Mouse (Mus musculus): ENCODE results near the gene Brd2. TPM values are rescaled to one million over a fixed set of nuclear protein-coding genes. Genes with fewer than 3 reads are reported as not detected.

Brd2 gene
- polyA plus RNA-seq, 2 experiments from 2014 or later: 99.8 to 116 TPM

- peak; percentile 80 for ATAC-seq
Measured at GRCm38 (mm10) chr17:34079621-34080020, 42.8 kb downstream of the Brd2 start.

- ATAC-seq: no peak
Measured at GRCm38 (mm10) chr17:34079002-34079401, 43.4 kb downstream of the Brd2 start.

GRCm38 (mm10) chr17:34078148-34078547 is 44.3 kb downstream of the Brd2 start:
- no peak for ATAC-seq

- ATAC-seq: peak; percentile 29
Measured at GRCm38 (mm10) chr17:34077549-34077948, 44.9 kb downstream of the Brd2 start.

- ATAC-seq: no peak
Measured at GRCm38 (mm10) chr17:34075271-34075670, 47.2 kb downstream of the Brd2 start.

- ATAC-seq: no peak
Measured at GRCm38 (mm10) chr17:34072091-34072490, 50.3 kb downstream of the Brd2 start.

- no peak for ATAC-seq
Measured at GRCm38 (mm10) chr17:34068864-34069263, 53.6 kb downstream of the Brd2 start.

Other genes starting within 250 kb of the Brd2 start
- gene Gm7029, start 248.8 kb downstream of the Brd2 start, polyA plus RNA-seq (2017; shearing (Covaris generic)): not detected
- gene Kifc1, start 232.0 kb downstream of the Brd2 start, polyA plus RNA-seq (2017; shearing (Covaris generic)): 1 to 10 TPM; 1.5 to 2.5 TPM
- gene Platr17, start 217.5 kb downstream of the Brd2 start, polyA plus RNA-seq (2017; shearing (Covaris generic)): 10 to 100 TPM in 1 of 2 experiments, 1 to 10 TPM in 1; 6.5 to 15.4 TPM
- gene Daxx, start 213.2 kb downstream of the Brd2 start, polyA plus RNA-seq (2017; shearing (Covaris generic)): 100 to 1,000 TPM in 1 of 2 experiments, 10 to 100 TPM in 1; 97.4 to 149 TPM
- gene Tapbp, start 206.7 kb downstream of the Brd2 start, polyA plus RNA-seq (2017; shearing (Covaris generic)): 100 to 1,000 TPM; 299 to 436 TPM
- gene Zbtb22, start 206.7 kb downstream of the Brd2 start, polyA plus RNA-seq (2017; shearing (Covaris generic)): 1 to 10 TPM; 4.1 to 4.7 TPM
- gene Rgl2, start 193.1 kb downstream of the Brd2 start, polyA plus RNA-seq (2017; shearing (Covaris generic)): 10 to 100 TPM; 26.5 to 34.3 TPM
- 100 to 1,000 TPM; 113 to 146 TPM for gene Pfdn6, start 182.3 kb downstream of the Brd2 start, polyA plus RNA-seq (2017; shearing (Covaris generic))
- gene Wdr46, start 182.0 kb downstream of the Brd2 start, polyA plus RNA-seq (2017; shearing (Covaris generic)): 10 to 100 TPM; 11.8 to 16.6 TPM
- gene B3galt4, start 171.1 kb downstream of the Brd2 start, polyA plus RNA-seq (2017; shearing (Covaris generic)): 10 to 100 TPM; 18.7 to 19.0 TPM
- gene Vps52, start 166.8 kb downstream of the Brd2 start, polyA plus RNA-seq (2017; shearing (Covaris generic)): 10 to 100 TPM; 25.1 to 28.2 TPM
- gene Rps18, start 166.6 kb downstream of the Brd2 start, polyA plus RNA-seq (2017; shearing (Covaris generic)): 1,000 to 10,000 TPM; 6,680 to 7,218 TPM
- gene H2-K1, start 122.3 kb downstream of the Brd2 start, polyA plus RNA-seq (2017; shearing (Covaris generic)): 1,000 to 10,000 TPM; 4,668 to 6,585 TPM
- gene Ring1, start 98.0 kb downstream of the Brd2 start, polyA plus RNA-seq (2017; shearing (Covaris generic)): 1 to 10 TPM; 2.2 to 3.4 TPM
- gene H2-Ke6, start 94.6 kb downstream of the Brd2 start, polyA plus RNA-seq (2017; shearing (Covaris generic)): 10 to 100 TPM; 29.3 to 35.2 TPM
- 10 to 100 TPM; 34.6 to 49.4 TPM for gene Slc39a7, start 91.0 kb downstream of the Brd2 start, polyA plus RNA-seq (2017; shearing (Covaris generic))
- gene Rxrb, start 90.8 kb downstream of the Brd2 start, polyA plus RNA-seq (2017; shearing (Covaris generic)): 1 to 10 TPM; 7.2 to 9.0 TPM
- under 1 TPM; 0.07 to 0.20 TPM for gene Col11a2, start 83.2 kb downstream of the Brd2 start, polyA plus RNA-seq (2017; shearing (Covaris generic))
- 10 to 100 TPM; 42.9 to 45.4 TPM for gene H2-Oa, start 30.3 kb downstream of the Brd2 start, polyA plus RNA-seq (2017; shearing (Covaris generic))
- gene H2-DMa, start 3.1 kb downstream of the Brd2 start, polyA plus RNA-seq (2017; shearing (Covaris generic)): 100 to 1,000 TPM; 152 to 211 TPM
- gene H2-DMb2, start 20.7 kb upstream of the Brd2 start, polyA plus RNA-seq (2017; shearing (Covaris generic)): 10 to 100 TPM in 1 of 2 experiments, 1 to 10 TPM in 1; 4.8 to 19.7 TPM
- 1 to 10 TPM; 1.9 to 3.7 TPM for gene H2-DMb1, start 30.4 kb upstream of the Brd2 start, polyA plus RNA-seq (2017; shearing (Covaris generic))
- 100 to 1,000 TPM; 134 to 207 TPM for gene Tap1, start 64.9 kb upstream of the Brd2 start, polyA plus RNA-seq (2017; shearing (Covaris generic))
- gene Psmb9, start 65.1 kb upstream of the Brd2 start, polyA plus RNA-seq (2017; shearing (Covaris generic)): 100 to 1,000 TPM; 320 to 348 TPM
- gene Psmb8, start 75.1 kb upstream of the Brd2 start, polyA plus RNA-seq (2017; shearing (Covaris generic)): 1,000 to 10,000 TPM in 1 of 2 experiments, 100 to 1,000 TPM in 1; 892 to 1,228 TPM
- gene Tap2, start 80.9 kb upstream of the Brd2 start, polyA plus RNA-seq (2017; shearing (Covaris generic)): 100 to 1,000 TPM in 1 of 2 experiments, 10 to 100 TPM in 1; 68.0 to 148 TPM
- 10 to 100 TPM; 57.3 to 70.9 TPM for gene H2-Ob, start 116.3 kb upstream of the Brd2 start, polyA plus RNA-seq (2017; shearing (Covaris generic))
- 10 to 100 TPM in 1 of 2 experiments, 1 to 10 TPM in 1; 3.7 to 69.9 TPM for gene H2-Ab1, start 135.1 kb upstream of the Brd2 start, polyA plus RNA-seq (2017; shearing (Covaris generic))
- 10 to 100 TPM in 1 of 2 experiments, 1 to 10 TPM in 1; 4.0 to 79.3 TPM for gene H2-Aa, start 165.2 kb upstream of the Brd2 start, polyA plus RNA-seq (2017; shearing (Covaris generic))
- 10 to 100 TPM in 1 of 2 experiments, 1 to 10 TPM in 1; 5.2 to 64.7 TPM for gene H2-Eb1, start 183.2 kb upstream of the Brd2 start, polyA plus RNA-seq (2017; shearing (Covaris generic))
- gene H2-Eb2, start 203.0 kb upstream of the Brd2 start, polyA plus RNA-seq (2017; shearing (Covaris generic)): under 1 TPM; 0.13 to 0.36 TPM
- gene Btnl2, start 232.2 kb upstream of the Brd2 start, polyA plus RNA-seq (2017; shearing (Covaris generic)): under 1 TPM; 0.17 to 0.42 TPM

Data from activated CD4-positive, CD25-positive, alpha-beta regulatory T cell, adult 4 months (primary cell).